Mouse (Mus musculus) small intestine, adult 2 months (tissue): ENCODE results near the gene Sgms1.
"Not testable (repeated sequence)": the region's sequence is repeated elsewhere in the genome, so short reads cannot be mapped to it uniquely, and the experiment has no call there.

Experiments
- CTCF ChIP-seq: fragments of 200-500 bp; IDR thresholded peaks from 2 replicates; pipeline ENCODE4 v1.5.1; 2012; ENCODE audit warnings: low read depth, mild to moderate bottlenecking, control low read depth, inconsistent platforms, low read length, moderate library complexity, mixed read lengths; ENCODE audit not compliant: insufficient replicate concordance, insufficient read length; ENCODE audit errors: extremely low read depth
- POLR2A ChIP-seq: fragments of 200-500 bp; IDR thresholded peaks from 2 replicates; pipeline ENCODE4 v1.6.1; 2012; ENCODE audit warnings: low read depth, mild to moderate bottlenecking, control low read depth, inconsistent platforms, low read length, moderate library complexity

DNA sequence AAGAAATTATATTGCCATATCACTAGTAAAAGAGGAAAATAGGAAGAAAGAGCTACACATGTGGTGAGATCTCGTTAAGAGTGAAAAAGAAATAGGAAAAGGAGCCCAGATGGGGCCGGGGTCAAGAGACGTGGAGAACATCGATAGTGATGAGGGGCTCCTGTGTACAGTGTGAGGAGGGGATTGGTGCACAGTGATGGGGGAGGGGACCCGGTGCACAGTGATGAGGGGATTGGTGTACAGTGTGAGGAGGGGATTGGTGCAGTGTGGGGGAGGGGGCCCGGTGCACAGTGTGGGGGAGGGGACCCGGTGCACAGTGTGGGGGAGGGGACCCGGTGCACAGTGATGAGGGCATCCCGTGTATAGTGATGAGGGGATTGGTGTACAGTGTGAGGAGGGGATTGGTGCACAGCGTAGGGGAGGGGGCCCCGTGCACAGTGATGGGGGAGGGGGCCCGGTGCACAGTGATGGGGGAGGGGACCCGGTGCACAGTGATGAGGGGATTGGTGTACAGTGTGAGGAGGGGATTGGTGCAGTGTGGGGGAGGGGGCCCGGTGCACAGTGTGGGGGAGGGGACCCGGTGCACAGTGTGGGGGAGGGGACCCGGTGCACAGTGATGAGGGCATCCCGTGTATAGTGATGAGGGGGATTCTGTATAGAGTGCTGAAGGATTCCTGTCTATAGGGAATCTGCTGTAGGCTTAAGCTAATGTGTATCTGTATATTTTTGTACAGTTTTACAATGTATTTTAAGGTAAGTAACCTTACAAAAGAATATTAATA lies 257.6 kb downstream of the Sgms1 start:
- not testable (repeated sequence) for TF ChIP-seq CTCF, POLR2A
